Mouse (Mus musculus) small intestine, adult 2 months (tissue): Measurements from ENCODE around the gene Tubgcp3.

Source experiments
- CTCF ChIP-seq: fragments of 200-500 bp; IDR thresholded peaks from 2 replicates; pipeline ENCODE4 v1.5.1; 2012; ENCODE audit warnings: low read depth, mild to moderate bottlenecking, control low read depth, inconsistent platforms, low read length, moderate library complexity, mixed read lengths; ENCODE audit not compliant: insufficient replicate concordance, insufficient read length; ENCODE audit errors: extremely low read depth
- POLR2A ChIP-seq: fragments of 200-500 bp; IDR thresholded peaks from 2 replicates; pipeline ENCODE4 v1.6.1; 2012; ENCODE audit warnings: low read depth, mild to moderate bottlenecking, control low read depth, inconsistent platforms, low read length, moderate library complexity

DNA sequence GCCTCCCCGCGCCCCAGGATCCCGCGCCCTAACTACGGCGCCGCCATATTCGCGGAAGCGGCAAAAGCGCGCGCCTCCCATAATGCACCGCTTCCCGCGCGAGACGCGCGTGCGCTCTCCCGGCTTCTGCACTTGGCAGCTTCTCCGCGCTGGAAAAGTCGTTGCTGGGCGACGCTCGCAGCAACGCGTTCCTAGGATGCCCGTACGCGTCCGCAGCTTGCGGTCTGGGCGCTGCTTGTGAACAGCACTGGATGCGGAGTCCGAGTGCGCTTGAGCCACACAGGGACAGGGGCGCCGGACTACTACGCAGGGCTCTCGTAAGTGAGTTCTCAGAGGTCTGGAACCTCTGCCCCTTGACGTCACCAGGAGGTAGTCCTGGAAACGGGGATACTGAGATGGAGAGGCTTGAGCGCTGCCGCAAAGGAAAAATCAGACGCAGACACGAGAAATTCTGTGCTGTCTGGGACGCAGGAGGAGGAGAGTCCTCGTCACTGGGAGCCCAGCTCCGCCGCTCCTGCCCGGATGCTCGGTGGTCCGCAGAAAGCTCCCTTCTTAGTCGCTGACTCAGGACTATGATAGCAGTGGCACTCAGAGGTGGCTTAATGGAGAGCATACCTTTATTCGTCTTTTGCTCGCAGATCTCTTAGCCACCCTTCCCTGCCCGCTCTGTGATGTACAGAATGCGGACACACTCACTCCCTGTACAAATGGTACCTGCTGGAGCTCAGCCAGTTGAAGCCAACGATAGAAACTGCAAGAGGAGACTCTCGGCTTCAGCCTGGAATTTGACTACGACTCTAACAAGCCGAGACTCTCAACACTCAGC is at the start of gene Tubgcp3:
- no peak for TF ChIP-seq CTCF
- peak; percentile 85 for TF ChIP-seq POLR2A
